Mouse (Mus musculus) gonadal fat pad, adult 2 months (tissue): ENCODE data around the gene Crhr2. TPM values are rescaled to one million over a fixed set of nuclear protein-coding genes. Genes with fewer than 3 reads are reported as not detected.

Experiments
- DNase-seq: peaks from one replicate; pipeline ENCODE4 v3.0.0-alpha.2; 2012; ENCODE audit warnings: low read depth
- polyA plus RNA-seq: library from polyadenylated mRNA; depleted of rRNA; stranded (reverse); fragments of >200 nt; gene quantifications from 2 replicates; pipeline ENCODE4 v1.2.3, GENCODE M21; 2012

Gene Crhr2
- polyA plus RNA-seq, 1 experiment, result 0.54 TPM

GRCm38 (mm10) chr6:55123056-55123455, 9.8 kb downstream of the Crhr2 start:
- no peak for DNase-seq

- no peak for DNase-seq
These were observed 15.3 kb downstream of the Crhr2 start for GRCm38 (mm10) chr6:55117325-55118109.

- DNase-seq, result peak; percentile 4
These were observed 24.5 kb downstream of the Crhr2 start for GRCm38 (mm10) chr6:55108358-55108757.

GRCm38 (mm10) chr6:55098603-55099002, 34.2 kb downstream of the Crhr2 start:
- no peak for DNase-seq

- DNase-seq, result no peak
These were observed 34.8 kb downstream of the Crhr2 start for GRCm38 (mm10) chr6:55098030-55098429.

- no peak for DNase-seq
These were observed 39.2 kb downstream of the Crhr2 start for GRCm38 (mm10) chr6:55093431-55094146.

GRCm38 (mm10) chr6:55091396-55091795, 41.4 kb downstream of the Crhr2 start:
- no peak for DNase-seq

GRCm38 (mm10) chr6:55090639-55091038, 42.2 kb downstream of the Crhr2 start:
- no peak for DNase-seq

- DNase-seq, result no peak
These were observed 45.5 kb downstream of the Crhr2 start for GRCm38 (mm10) chr6:55087355-55087754.

GRCm38 (mm10) chr6:55082261-55083051, 50.4 kb downstream of the Crhr2 start:
- DNase-seq, result no peak

- DNase-seq, result no peak
These were observed 51.4 kb downstream of the Crhr2 start for GRCm38 (mm10) chr6:55081379-55081778.

- DNase-seq, result no peak
These were observed 56.1 kb downstream of the Crhr2 start for GRCm38 (mm10) chr6:55076561-55077255.

- DNase-seq, result no peak
These were observed 66.9 kb downstream of the Crhr2 start for GRCm38 (mm10) chr6:55065903-55066302.

- DNase-seq, result no peak
These were observed 68.4 kb downstream of the Crhr2 start for GRCm38 (mm10) chr6:55064477-55064827.

GRCm38 (mm10) chr6:55063793-55064476, 68.9 kb downstream of the Crhr2 start:
- no peak for DNase-seq

GRCm38 (mm10) chr6:55062200-55062599, 70.6 kb downstream of the Crhr2 start:
- DNase-seq, result no peak

- DNase-seq, result no peak
These were observed 71.5 kb downstream of the Crhr2 start for GRCm38 (mm10) chr6:55061328-55061727.

- no peak for DNase-seq
These were observed 72.5 kb downstream of the Crhr2 start for GRCm38 (mm10) chr6:55060241-55060825.

- no peak for DNase-seq
These were observed 75.4 kb downstream of the Crhr2 start for GRCm38 (mm10) chr6:55057427-55057826.

GRCm38 (mm10) chr6:55054491-55054890, 78.3 kb downstream of the Crhr2 start:
- no peak for DNase-seq

GRCm38 (mm10) chr6:55049186-55049585, 83.6 kb downstream of the Crhr2 start:
- no peak for DNase-seq
